Mouse (Mus musculus): ENCODE results near the gene Setd3. TPM values are rescaled to one million over a fixed set of nuclear protein-coding genes. Genes with fewer than 3 reads are reported as not detected.

Gene Setd3
- polyA plus RNA-seq, 1 experiment from 2014 or later: 91.6 TPM

- Histone ChIP-seq H3K27ac (ENCODE audit: low read depth, low read length) (no peak overlapping the region), H3K9ac (ENCODE audit: low read length) (no peak overlapping the region), H3K9me3 (ENCODE audit: control insufficient read depth, low read length) (no peaks in the 10 kb centered on the region), H3K4me3 (ENCODE audit: low read depth, low read length) (no peak overlapping the region), H3K4me1 (ENCODE audit: control insufficient read depth, insufficient read depth, low read length) (no peaks in the 10 kb centered on the region), H3K4me2 (ENCODE audit: low read depth) (no peak overlapping the region), H3K36me3 (ENCODE audit: control insufficient read depth, insufficient read depth, low read length) (0 out of 2 replicates have a peak, but pooled peaks cover 3% of the 10 kb centered on the region), H3K27me3 (ENCODE audit: control insufficient read depth, insufficient read depth, low read length) (no peaks in the 10 kb centered on the region)
- no peak for ATAC-seq (ENCODE audit: insufficient read depth, low FRiP score, low TSS enrichment)
- 88% methylated on average over 5 of the region's 5 CpGs for WGBS
- no peak for DNase-seq (ENCODE audit: low spot score)
Measured at GRCm38 (mm10) chr12:108143624-108144498, 35.3 kb downstream of the Setd3 start.

DNA sequence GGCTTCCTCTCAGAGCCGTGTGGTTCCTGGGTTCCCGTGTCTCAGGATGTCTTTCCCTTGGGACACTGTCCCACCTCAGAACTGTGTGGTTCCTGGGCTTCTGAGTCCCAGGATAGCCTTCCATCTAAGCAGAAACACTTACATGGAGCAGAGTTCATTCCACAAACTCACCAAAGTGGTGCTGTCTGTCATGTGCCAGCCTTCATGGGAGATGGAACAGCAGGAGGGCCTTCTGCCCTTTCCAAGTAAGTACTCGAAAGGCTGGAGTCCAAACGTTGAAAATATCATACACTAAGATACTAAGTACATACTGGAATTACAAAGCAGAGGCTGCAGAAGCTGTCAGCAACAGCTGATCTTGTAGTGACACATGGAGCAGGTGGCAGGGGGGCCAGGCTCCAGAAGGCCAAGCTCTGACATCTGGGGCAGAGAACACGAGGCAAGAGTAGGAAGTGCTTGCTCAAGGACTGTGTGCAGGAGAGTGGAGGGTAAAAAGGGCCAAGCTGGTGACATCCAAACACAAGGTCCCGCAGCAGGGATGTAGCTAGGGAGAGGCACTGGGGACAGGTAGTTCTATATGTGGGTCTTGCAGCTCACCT is 43.4 kb downstream of the Setd3 start:
- H3K36me3 ChIP-seq (ENCODE audit: control insufficient read depth, insufficient read depth, low read length): peaks cover 2% of the 10 kb centered on the region; the same call in 1 of the 2 replicates
- no peak overlapping the region for H3K4me2 ChIP-seq (ENCODE audit: low read depth)
- WGBS: 81% methylated on average over 6 of the region's 6 CpGs
- H3K4me3 ChIP-seq (ENCODE audit: low read depth, low read length): no peak overlapping the region
- DNase-seq (ENCODE audit: low spot score): no peak
- no peaks in the 10 kb centered on the region for H3K27me3 ChIP-seq (ENCODE audit: control insufficient read depth, insufficient read depth, low read length)
- H3K27ac ChIP-seq (ENCODE audit: low read depth, low read length): no peak overlapping the region
- no peak for ATAC-seq (ENCODE audit: insufficient read depth, low FRiP score, low TSS enrichment)
- no peaks in the 10 kb centered on the region for H3K9me3 ChIP-seq (ENCODE audit: control insufficient read depth, low read length)
- no peaks in the 10 kb centered on the region; the same call in 1 of the 2 replicates for H3K4me1 ChIP-seq (ENCODE audit: control insufficient read depth, insufficient read depth, low read length)
- no peak overlapping the region for H3K9ac ChIP-seq (ENCODE audit: low read length)

DNA sequence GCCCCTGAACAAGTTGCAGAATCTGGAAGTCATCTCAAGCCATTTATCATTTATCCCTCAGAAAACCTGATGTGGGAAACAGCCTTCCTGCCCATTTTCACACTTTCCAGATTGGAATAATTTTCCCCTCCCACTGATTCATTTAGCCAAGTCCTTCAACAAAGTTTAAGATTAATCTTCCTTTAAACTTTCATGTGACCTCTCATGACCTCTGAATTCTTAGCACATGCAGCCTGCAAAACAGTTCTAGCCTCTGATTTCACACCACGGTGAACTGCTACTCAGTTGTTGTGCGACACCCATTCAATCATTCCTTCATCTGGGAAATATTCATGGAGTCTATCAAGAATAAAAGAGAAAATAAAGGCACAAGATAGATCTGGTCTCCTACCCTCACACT is 45.9 kb downstream of the Setd3 start:
- no peaks in the 10 kb centered on the region; the same call in 1 of the 2 replicates for H3K4me1 ChIP-seq (ENCODE audit: control insufficient read depth, insufficient read depth, low read length)
- no peaks in the 10 kb centered on the region for H3K27me3 ChIP-seq (ENCODE audit: control insufficient read depth, insufficient read depth, low read length)
- no peak overlapping the region for H3K4me2 ChIP-seq (ENCODE audit: low read depth)
- no peak overlapping the region for H3K4me3 ChIP-seq (ENCODE audit: low read depth, low read length)
- H3K9me3 ChIP-seq (ENCODE audit: control insufficient read depth, low read length): no peaks in the 10 kb centered on the region
- ATAC-seq (ENCODE audit: insufficient read depth, low FRiP score, low TSS enrichment) (no peak), DNase-seq (ENCODE audit: low spot score) (no peak)
- no peak overlapping the region for H3K9ac ChIP-seq (ENCODE audit: low read length)
- 74% methylated on average over 2 of the region's 2 CpGs for WGBS
- peaks cover 3% of the 10 kb centered on the region; the same call in 1 of the 2 replicates for H3K36me3 ChIP-seq (ENCODE audit: control insufficient read depth, insufficient read depth, low read length)
- H3K27ac ChIP-seq (ENCODE audit: low read depth, low read length): no peak overlapping the region

DNA sequence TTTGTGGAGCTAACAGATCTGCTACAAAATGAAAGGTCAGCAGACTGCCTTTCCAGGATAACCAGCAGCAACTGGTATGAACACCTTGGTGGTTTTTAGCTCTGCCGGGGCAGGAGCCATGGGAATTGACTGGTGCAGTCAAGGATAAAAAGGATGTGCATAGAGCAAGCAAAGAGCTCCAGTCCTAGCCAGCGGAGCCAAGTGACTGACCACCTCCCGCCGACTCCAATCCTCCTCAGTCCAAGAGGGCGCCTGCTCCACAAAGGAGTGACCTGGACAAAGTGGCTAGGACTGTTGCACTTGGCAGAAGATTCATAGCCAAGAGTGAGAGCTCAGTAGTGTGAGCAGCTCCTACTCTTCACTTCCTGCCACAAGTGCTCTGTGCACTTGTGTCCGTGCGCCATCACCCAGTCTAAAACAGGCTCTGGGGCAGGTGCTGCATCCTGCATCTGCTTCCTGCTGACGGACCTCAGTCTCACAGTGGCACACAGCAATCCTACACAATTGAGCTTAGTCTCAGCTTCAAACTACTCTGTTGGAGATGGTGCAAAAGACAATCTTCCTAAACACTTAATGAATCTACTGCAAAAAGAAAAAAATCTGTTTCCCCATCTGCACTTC is 46.6 kb downstream of the Setd3 start:
- 80% methylated on average over 8 of the region's 8 CpGs for WGBS
- no peak overlapping the region for H3K27ac ChIP-seq (ENCODE audit: low read depth, low read length)
- H3K27me3 ChIP-seq (ENCODE audit: control insufficient read depth, insufficient read depth, low read length): no peaks in the 10 kb centered on the region
- H3K4me2 ChIP-seq (ENCODE audit: low read depth): no peak overlapping the region
- H3K9ac ChIP-seq (ENCODE audit: low read length): no peak overlapping the region
- DNase-seq (ENCODE audit: low spot score) (no peak), ATAC-seq (ENCODE audit: insufficient read depth, low FRiP score, low TSS enrichment) (no peak)
- H3K36me3 ChIP-seq (ENCODE audit: control insufficient read depth, insufficient read depth, low read length): peaks cover 3% of the 10 kb centered on the region; the same call in 1 of the 2 replicates
- no peak overlapping the region for H3K4me3 ChIP-seq (ENCODE audit: low read depth, low read length)
- H3K9me3 ChIP-seq (ENCODE audit: control insufficient read depth, low read length): no peaks in the 10 kb centered on the region
- no peaks in the 10 kb centered on the region; the same call in 1 of the 2 replicates for H3K4me1 ChIP-seq (ENCODE audit: control insufficient read depth, insufficient read depth, low read length)

GRCm38 (mm10) chr12:108121288-108121687 is 57.8 kb downstream of the Setd3 start:
- Histone ChIP-seq H3K4me3 (ENCODE audit: low read depth, low read length) (no peak overlapping the region), H3K27ac (ENCODE audit: low read depth, low read length) (no peak overlapping the region), H3K4me1 (ENCODE audit: control insufficient read depth, insufficient read depth, low read length) (peaks cover 20% of the 10 kb centered on the region), H3K4me2 (ENCODE audit: low read depth) (no peak overlapping the region), H3K9ac (ENCODE audit: low read length) (no peak overlapping the region), H3K9me3 (ENCODE audit: control insufficient read depth, low read length) (no peaks in the 10 kb centered on the region), H3K36me3 (ENCODE audit: control insufficient read depth, insufficient read depth, low read length) (no peaks in the 10 kb centered on the region), H3K27me3 (ENCODE audit: control insufficient read depth, insufficient read depth, low read length) (no peaks in the 10 kb centered on the region)
- WGBS: 4% methylated on average over 2 of the region's 2 CpGs
- peak; percentile 75 for DNase-seq (ENCODE audit: low spot score)
- ATAC-seq (ENCODE audit: insufficient read depth, low FRiP score, low TSS enrichment): no peak

GRCm38 (mm10) chr12:108120434-108120833 is 58.7 kb downstream of the Setd3 start:
- no peaks in the 10 kb centered on the region for H3K9me3 ChIP-seq (ENCODE audit: control insufficient read depth, low read length)
- DNase-seq (ENCODE audit: low spot score) (no peak), ATAC-seq (ENCODE audit: insufficient read depth, low FRiP score, low TSS enrichment) (no peak)
- H3K4me3 ChIP-seq (ENCODE audit: low read depth, low read length): no peak overlapping the region
- no peaks in the 10 kb centered on the region for H3K27me3 ChIP-seq (ENCODE audit: control insufficient read depth, insufficient read depth, low read length)
- H3K9ac ChIP-seq (ENCODE audit: low read length): no peak overlapping the region
- no peak overlapping the region for H3K27ac ChIP-seq (ENCODE audit: low read depth, low read length)
- H3K36me3 ChIP-seq (ENCODE audit: control insufficient read depth, insufficient read depth, low read length): no peaks in the 10 kb centered on the region
- 81% methylated on average over 6 of the region's 6 CpGs for WGBS
- H3K4me2 ChIP-seq (ENCODE audit: low read depth): no peak overlapping the region
- H3K4me1 ChIP-seq (ENCODE audit: control insufficient read depth, insufficient read depth, low read length): peaks cover 20% of the 10 kb centered on the region

- Histone ChIP-seq H3K4me1 (ENCODE audit: control insufficient read depth, insufficient read depth, low read length) (peaks cover 20% of the 10 kb centered on the region), H3K27ac (ENCODE audit: low read depth, low read length) (no peak overlapping the region), H3K36me3 (ENCODE audit: control insufficient read depth, insufficient read depth, low read length) (no peaks in the 10 kb centered on the region), H3K9me3 (ENCODE audit: control insufficient read depth, low read length) (no peaks in the 10 kb centered on the region), H3K4me2 (ENCODE audit: low read depth) (0 out of 2 replicates have a peak overlapping the region, but pooled peaks have one; percentile 5), H3K27me3 (ENCODE audit: control insufficient read depth, insufficient read depth, low read length) (no peaks in the 10 kb centered on the region), H3K9ac (ENCODE audit: low read length) (no peak overlapping the region), H3K4me3 (ENCODE audit: low read depth, low read length) (no peak overlapping the region)
- no peak for ATAC-seq (ENCODE audit: insufficient read depth, low FRiP score, low TSS enrichment)
- peak; percentile 18 for DNase-seq (ENCODE audit: low spot score)
- 42% methylated on average over 9 of the region's 9 CpGs for WGBS
Measured at GRCm38 (mm10) chr12:108119930-108120329, 59.2 kb downstream of the Setd3 start.

GRCm38 (mm10) chr12:108118902-108119531 is 60.1 kb downstream of the Setd3 start:
- H3K4me2 ChIP-seq (ENCODE audit: low read depth): peak overlapping the region; percentile 14; the same call in 1 of the 2 replicates
- peaks cover 20% of the 10 kb centered on the region for H3K4me1 ChIP-seq (ENCODE audit: control insufficient read depth, insufficient read depth, low read length)
- peak; percentile 61; the same call in 1 of the 2 replicates for ATAC-seq (ENCODE audit: insufficient read depth, low FRiP score, low TSS enrichment)
- H3K9me3 ChIP-seq (ENCODE audit: control insufficient read depth, low read length): no peaks in the 10 kb centered on the region
- H3K27ac ChIP-seq (ENCODE audit: low read depth, low read length): no peak overlapping the region
- H3K27me3 ChIP-seq (ENCODE audit: control insufficient read depth, insufficient read depth, low read length): no peaks in the 10 kb centered on the region
- DNase-seq (ENCODE audit: low spot score): peak; percentile 58
- 16% methylated on average over 19 of the region's 19 CpGs for WGBS
- H3K36me3 ChIP-seq (ENCODE audit: control insufficient read depth, insufficient read depth, low read length): no peaks in the 10 kb centered on the region
- no peak overlapping the region for H3K4me3 ChIP-seq (ENCODE audit: low read depth, low read length)
- peak overlapping the region; percentile 18; the same call in 1 of the 2 replicates for H3K9ac ChIP-seq (ENCODE audit: low read length)
